Mouse (Mus musculus): ENCODE results near the gene Cort.

Gene Cort

GRCm38 (mm10) chr4:149099369-149100017 lies 27.1 kb downstream of the Cort start, which contains the start of gene Pex14:
Gene Pex14, minus strand, starts transcription at chr4:149099876.
- peak; percentile 74 for DNase-seq (ENCODE audit: low read depth, low spot score)

- no peak for DNase-seq (ENCODE audit: low read depth, low spot score)
These were observed 28.0 kb downstream of the Cort start for GRCm38 (mm10) chr4:149098571-149098970.

GRCm38 (mm10) chr4:149097956-149098355 lies 28.6 kb downstream of the Cort start:
- no peak for DNase-seq (ENCODE audit: low read depth, low spot score)

- DNase-seq (ENCODE audit: low read depth, low spot score) = no peak
These were observed 35.2 kb downstream of the Cort start for GRCm38 (mm10) chr4:149091364-149091763.

GRCm38 (mm10) chr4:149085381-149085780 lies 41.2 kb downstream of the Cort start:
- DNase-seq (ENCODE audit: low read depth, low spot score) = no peak

GRCm38 (mm10) chr4:149081528-149081927 lies 45.0 kb downstream of the Cort start:
- no peak for DNase-seq (ENCODE audit: low read depth, low spot score)

- no peak for DNase-seq (ENCODE audit: low read depth, low spot score)
These were observed 46.5 kb downstream of the Cort start for GRCm38 (mm10) chr4:149080111-149080510.

GRCm38 (mm10) chr4:149079629-149080028 lies 46.9 kb downstream of the Cort start:
- no peak for DNase-seq (ENCODE audit: low read depth, low spot score)

- DNase-seq (ENCODE audit: low read depth, low spot score) = no peak
These were observed 48.3 kb downstream of the Cort start for GRCm38 (mm10) chr4:149078261-149078660.

- no peak for DNase-seq (ENCODE audit: low read depth, low spot score)
These were observed 50.5 kb downstream of the Cort start for GRCm38 (mm10) chr4:149075871-149076575.

GRCm38 (mm10) chr4:149075073-149075472 lies 51.5 kb downstream of the Cort start:
- no peak for DNase-seq (ENCODE audit: low read depth, low spot score)
